Mouse (Mus musculus): ENCODE measurements at regions not wholly inside any gene's neighbourhood (a gene's known extent, or its start where the extent isn't known, plus 50 kb on each side); places are given as distances from the start of the nearest gene placed in this dataset.

DNA sequence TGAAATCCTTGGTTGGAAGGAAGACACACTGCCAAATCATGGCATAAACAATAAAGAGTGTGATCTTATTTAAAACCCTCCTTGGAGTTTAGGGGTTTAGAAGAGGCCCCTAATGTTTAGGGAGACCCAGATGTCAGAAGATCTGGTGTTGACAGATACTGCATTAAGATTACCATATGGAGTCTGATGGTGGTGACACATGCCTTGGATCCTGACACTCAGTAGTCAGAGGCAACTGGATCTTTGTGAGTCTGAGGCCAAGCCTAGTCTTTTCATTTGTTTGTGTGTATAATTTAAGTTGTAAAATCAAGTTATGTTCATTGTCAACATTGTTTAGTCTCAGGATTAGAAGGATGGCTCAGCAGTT lies 565.7 kb downstream of the Tmem132b start:
- TF ChIP-seq CTCF (IDR thresholded peaks at IDR 0.05; ENCODE audit: insufficient read depth, low read depth, low read length) (no peak), POLR2A (IDR thresholded peaks at IDR 0.05; ENCODE audit: insufficient read depth, low read depth, low read length) (no peak)
